ENCODE assay signal across 8 mouse cellular contexts in genomic region chr8:47743419-47743818, GRCm38 (mm10). TPM values are rescaled to one million over a fixed set of nuclear protein-coding genes. Genes with fewer than 3 reads are reported as not detected.
A peak's percentile ranks its signal among the peaks of the same experiment; 100 is the strongest.
DNase-seq lines count a peak whose midpoint lies in the region; ATAC-seq lines count a peak whose summit lies in the region.

No protein-coding gene starts in this region.

- H3K27ac ChIP-seq in hindbrain, embryonic 14.5 days: no peak overlapping the region

- H3K27me3 ChIP-seq in hindbrain, embryonic 14.5 days (ENCODE audit: control insufficient read depth, insufficient read depth, low read length): no peaks in the 10 kb centered on the region

- DNase-seq in T-cell, adult 2 months (ENCODE audit: low spot score): peak; percentile 10
- peak; percentile 87 to 92 for DNase-seq in cerebellum, postnatal 25 days
- peak; percentile 92 to 97 for DNase-seq in frontal cortex, postnatal 36 days (ENCODE audit: low spot score in 2 of 2)
- DNase-seq in hindbrain, embryonic 14.5 days (ENCODE audit: low spot score): peak; percentile 92
- peak; percentile 96 to 98 for DNase-seq in left cerebral cortex, adult 18-20 months (ENCODE audit: low spot score in 2 of 2)
- peak; percentile 85 for DNase-seq in mesoderm, embryonic 11.5 days (ENCODE audit: low read depth, low spot score)
- DNase-seq in skeletal muscle tissue, adult 2 months (ENCODE audit: low read depth, low spot score): peak; percentile 50

- WGBS in hindbrain, embryonic 14.5 days: 7% methylated on average over 11 of the region's 11 CpGs

- no peaks in the 10 kb centered on the region for H3K9me3 ChIP-seq in hindbrain, embryonic 14.5 days (ENCODE audit: control insufficient read depth, low read length)

- no peaks in the 10 kb centered on the region for H3K36me3 ChIP-seq in hindbrain, embryonic 14.5 days (replicated peaks; ENCODE audit: control insufficient read depth, insufficient read depth)

- no peaks in the 10 kb centered on the region for H3K4me1 ChIP-seq in hindbrain, embryonic 14.5 days (replicated peaks; ENCODE audit: control insufficient read depth, insufficient read depth, low read length)

- peak; percentile 51; the same call in 1 of the 2 replicates for ATAC-seq in hindbrain, embryonic 14.5 days (ENCODE audit: low FRiP score)
- ATAC-seq in inflammation-experienced regulatory T-cells, adult 6 months: no peak

- H3K9ac ChIP-seq in hindbrain, embryonic 14.5 days: no peak overlapping the region

- H3K4me2 ChIP-seq in hindbrain, embryonic 14.5 days (replicated peaks): peak overlapping the region; percentile 21

- no peak overlapping the region for H3K4me3 ChIP-seq in hindbrain, embryonic 14.5 days (replicated peaks; ENCODE audit: low read length)

RNA-seq across cellular contexts. Expression of gene Cdkn2aip, which starts 29.7 kb away (rescaled TPM):
- 32.0 and 34.6 TPM in 2 replicates for polyA plus RNA-seq in hindbrain, embryonic 14.5 days (2014; fragmentation: Nextera tagmentation; extraction: Ambion mirVana)
- 10 to 100 TPM; 18.5 to 20.8 TPM for total RNA-seq in left cerebral cortex, adult 18-20 months (2021)
- 10 to 100 TPM; 14.9 to 17.6 (median 15.4) TPM for polyA plus RNA-seq in inflammation-experienced regulatory T-cells, adult 6 months (2017; shearing (Covaris generic))

Comparison
In these comparisons a context has a peak if more than half of its experiments do, and no peak if none do; other contexts are left out.
1. DNase-seq: peak in every context shown above with its lines; median percentile 97 in left cerebral cortex, adult 18-20 months; 94 in frontal cortex, postnatal 36 days; 92 in hindbrain, embryonic 14.5 days; 90 in cerebellum, postnatal 25 days; 85 in mesoderm, embryonic 11.5 days; 50 in skeletal muscle tissue, adult 2 months; 10 in T-cell, adult 2 months.